Comparison of ENCODE assay signal across 10 mouse cellular contexts in the genomic region with DNA sequence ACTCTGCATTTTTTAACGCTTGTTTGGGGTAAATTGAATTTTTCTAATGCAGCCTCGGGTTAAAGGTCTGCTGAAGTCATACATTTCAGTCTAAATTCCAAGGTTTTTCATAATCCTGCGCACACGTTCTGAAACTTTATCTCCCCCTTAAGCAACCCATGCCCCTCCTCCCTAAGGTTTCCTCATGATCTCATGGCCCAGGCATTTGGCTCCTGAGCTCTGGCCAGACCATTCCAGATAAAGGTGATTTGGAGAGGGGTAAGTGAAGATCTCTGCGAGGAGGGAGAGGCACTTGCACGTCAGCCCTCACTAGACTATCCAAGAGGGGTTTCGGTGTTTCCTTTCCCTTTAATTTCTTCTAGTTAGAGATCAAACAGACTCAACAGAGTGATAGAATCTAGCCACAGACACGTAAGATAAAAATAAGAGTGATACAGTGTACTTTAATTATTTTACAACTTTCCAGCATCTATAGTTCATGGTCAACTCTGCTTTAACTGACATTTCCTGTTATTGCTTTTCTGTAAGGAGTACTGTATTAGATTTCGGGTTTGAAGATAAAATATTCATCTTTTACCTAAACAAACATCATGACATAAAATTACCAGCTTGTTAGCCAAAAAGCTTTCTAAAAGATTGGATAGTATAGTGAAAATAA. TPM values are rescaled to one million over a fixed set of nuclear protein-coding genes. Genes with fewer than 3 reads are reported as not detected.
DNase-seq lines count a peak whose midpoint lies in the region; ATAC-seq lines count a peak whose summit lies in the region.
"Had no signal": no experiment of that assay in that cellular context is flagged by ENCODE, and none has a peak within 500 bp of the region (broad histone marks: within the 10 kb centered on the region; RNA-seq: fewer than 3 reads in every experiment).

No protein-coding gene starts in this region.

- no peak overlapping the region for H3K27ac ChIP-seq in limb, embryonic 12.5 days
- H3K27ac ChIP-seq in stomach, embryonic 16.5 days (ENCODE audit: low read length): no peak overlapping the region
- no peak overlapping the region for H3K27ac ChIP-seq in midbrain, embryonic 14.5 days (replicated peaks; ENCODE audit: low read depth, low read length)
- H3K27ac ChIP-seq in hindbrain, embryonic 12.5 days: no peak overlapping the region
- H3K27ac ChIP-seq: liver, embryonic 12.5 days had no signal

- peak; percentile 29 for DNase-seq in ovary, adult 18-20 months (ENCODE audit: low spot score)
- no peak for DNase-seq in ovary, postnatal 14 days (ENCODE audit: low spot score)
- peak; percentile 70 for DNase-seq in heart, adult 18-20 months
- no peak for DNase-seq in layer of hippocampus, postnatal 36 days
- DNase-seq in midbrain, embryonic 14.5 days: no peak
- DNase-seq: kidney, adult 11 months had no signal

- no peak overlapping the region for H3K9ac ChIP-seq in limb, embryonic 12.5 days (replicated peaks)
- H3K9ac ChIP-seq in stomach, embryonic 16.5 days (ENCODE audit: low read length): no peak overlapping the region
- no peak overlapping the region for H3K9ac ChIP-seq in midbrain, embryonic 14.5 days (replicated peaks; ENCODE audit: low read length)
- H3K9ac ChIP-seq in hindbrain, embryonic 12.5 days: no peak overlapping the region
- H3K9ac ChIP-seq: liver, embryonic 12.5 days had no signal

- 46% methylated on average over 9 of the region's 9 CpGs for WGBS in limb, embryonic 12.5 days
- 25% methylated on average over 9 of the region's 9 CpGs for WGBS in stomach, embryonic 16.5 days
- 74% methylated on average over 9 of the region's 9 CpGs for WGBS in midbrain, embryonic 14.5 days
- 74% methylated on average over 9 of the region's 9 CpGs for WGBS in hindbrain, embryonic 12.5 days

- H3K36me3 ChIP-seq in limb, embryonic 12.5 days: no peaks in the 10 kb centered on the region
- H3K36me3 ChIP-seq in stomach, embryonic 16.5 days (ENCODE audit: control insufficient read depth, insufficient read depth, low read length): no peaks in the 10 kb centered on the region
- H3K36me3 ChIP-seq in midbrain, embryonic 14.5 days (ENCODE audit: control insufficient read depth, insufficient read depth, low read length): no peaks in the 10 kb centered on the region
- no peaks in the 10 kb centered on the region for H3K36me3 ChIP-seq in hindbrain, embryonic 12.5 days
- H3K36me3 ChIP-seq: liver, embryonic 12.5 days had no signal

- no peaks in the 10 kb centered on the region for H3K9me3 ChIP-seq in limb, embryonic 12.5 days
- no peaks in the 10 kb centered on the region for H3K9me3 ChIP-seq in stomach, embryonic 16.5 days (replicated peaks; ENCODE audit: control insufficient read depth, low read length)
- no peaks in the 10 kb centered on the region for H3K9me3 ChIP-seq in midbrain, embryonic 14.5 days (ENCODE audit: control insufficient read depth, low read length)
- no peaks in the 10 kb centered on the region for H3K9me3 ChIP-seq in hindbrain, embryonic 12.5 days (replicated peaks)
- H3K9me3 ChIP-seq: liver, embryonic 12.5 days had no signal

- H3K27me3 ChIP-seq in limb, embryonic 12.5 days: no peaks in the 10 kb centered on the region
- H3K27me3 ChIP-seq in stomach, embryonic 16.5 days (ENCODE audit: control insufficient read depth, insufficient read depth, low read length): no peaks in the 10 kb centered on the region
- H3K27me3 ChIP-seq in midbrain, embryonic 14.5 days (ENCODE audit: control insufficient read depth, insufficient read depth, low read length): no peaks in the 10 kb centered on the region
- no peaks in the 10 kb centered on the region for H3K27me3 ChIP-seq in hindbrain, embryonic 12.5 days
- H3K27me3 ChIP-seq: liver, embryonic 12.5 days had no signal

- no peak overlapping the region for H3K4me2 ChIP-seq in limb, embryonic 12.5 days
- no peak overlapping the region for H3K4me2 ChIP-seq in stomach, embryonic 16.5 days (ENCODE audit: low read depth, low read length)
- no peak overlapping the region for H3K4me2 ChIP-seq in midbrain, embryonic 14.5 days (ENCODE audit: low read length)
- no peak overlapping the region for H3K4me2 ChIP-seq in hindbrain, embryonic 12.5 days (replicated peaks)
- H3K4me2 ChIP-seq: liver, embryonic 12.5 days had no signal

- H3K4me3 ChIP-seq in limb, embryonic 12.5 days (replicated peaks): no peak overlapping the region
- H3K4me3 ChIP-seq in stomach, embryonic 16.5 days (replicated peaks; ENCODE audit: low read length): no peak overlapping the region
- no peak overlapping the region for H3K4me3 ChIP-seq in midbrain, embryonic 14.5 days (replicated peaks; ENCODE audit: low read depth, low read length)
- H3K4me3 ChIP-seq in hindbrain, embryonic 12.5 days: no peak overlapping the region
- H3K4me3 ChIP-seq: liver, embryonic 12.5 days had no signal

- peaks cover 3% of the 10 kb centered on the region; the same call in 1 of the 2 replicates for H3K4me1 ChIP-seq in limb, embryonic 12.5 days (replicated peaks)
- H3K4me1 ChIP-seq in stomach, embryonic 16.5 days (ENCODE audit: control insufficient read depth, insufficient read depth, low read length): no peaks in the 10 kb centered on the region
- H3K4me1 ChIP-seq in midbrain, embryonic 14.5 days (ENCODE audit: control insufficient read depth, insufficient read depth, low read length): no peaks in the 10 kb centered on the region
- no peaks in the 10 kb centered on the region for H3K4me1 ChIP-seq in hindbrain, embryonic 12.5 days

- 0 out of 2 replicates have a peak, but pooled peaks have one; percentile 31 for ATAC-seq in limb, embryonic 12.5 days (ENCODE audit: insufficient number of reproducible peaks, insufficient read depth, low FRiP score, low TSS enrichment, low read depth)
- peak; percentile 33; the same call in 1 of the 2 replicates for ATAC-seq in stomach, embryonic 16.5 days (ENCODE audit: insufficient read depth, low FRiP score)
- no peak; the same call in 1 of the 2 replicates for ATAC-seq in midbrain, embryonic 14.5 days (ENCODE audit: low FRiP score, low TSS enrichment)
- ATAC-seq in hindbrain, embryonic 12.5 days (ENCODE audit: low FRiP score): no peak
- ATAC-seq: liver, embryonic 12.5 days had no signal

RNA-seq across cellular contexts. Expression of a gene that starts 35.0 kb away (rescaled TPM):
- 10 to 100 TPM; 64.8 to 69.7 TPM for total RNA-seq in heart, adult 18-20 months (2021)
- polyA plus RNA-seq in limb, embryonic 12.5 days (2016; fragmentation: Nextera tagmentation; extraction: Ambion mirVana): 34.7 and 39.8 TPM in 2 replicates
- polyA plus RNA-seq in stomach, embryonic 16.5 days (2015; fragmentation: Nextera tagmentation; extraction: Ambion mirVana): 99.4 and 107 TPM in 2 replicates
- 10 to 100 TPM; 28.6 to 32.6 TPM for total RNA-seq in layer of hippocampus, postnatal 36 days (2021)
- polyA plus RNA-seq in midbrain, embryonic 14.5 days (2014; fragmentation: Nextera tagmentation; extraction: Ambion mirVana): 66.6 and 80.4 TPM in 2 replicates
- 92.0 and 94.7 TPM in 2 replicates for polyA plus RNA-seq in hindbrain, embryonic 12.5 days (2016; fragmentation: Nextera tagmentation; extraction: Ambion mirVana)

Comparison
In these comparisons a context has a peak if more than half of its experiments do, and no peak if none do; other contexts are left out.
1. DNase-seq: peak in ovary, adult 18-20 months (single experiment) and heart, adult 18-20 months (2 of 2); none in ovary, postnatal 14 days (single experiment), layer of hippocampus, postnatal 36 days (0 of 2) and midbrain, embryonic 14.5 days (single experiment).
2. ATAC-seq: peak in limb, embryonic 12.5 days (single experiment) and stomach, embryonic 16.5 days (single experiment); none in midbrain, embryonic 14.5 days (single experiment) and hindbrain, embryonic 12.5 days (single experiment).